Mouse (Mus musculus): ENCODE measurements around the gene St7. TPM values are rescaled to one million over a fixed set of nuclear protein-coding genes. Genes with fewer than 3 reads are reported as not detected.

Gene St7
- polyA plus RNA-seq, 1 experiment = 8.4 TPM

GRCm38 (mm10) chr6:17769972-17770644 is 77.4 kb downstream of the St7 start:
- Histone ChIP-seq H3K4me2 (ENCODE audit: low read depth) (no peak overlapping the region), H3K27me3 (ENCODE audit: control insufficient read depth, insufficient read depth, insufficient read length) (no peaks in the 10 kb centered on the region), H3K36me3 (ENCODE audit: control insufficient read depth, insufficient read depth) (no peaks in the 10 kb centered on the region)

GRCm38 (mm10) chr6:17770645-17771345 is 78.1 kb downstream of the St7 start:
- Histone ChIP-seq H3K27me3 (ENCODE audit: control insufficient read depth, insufficient read depth, insufficient read length) (no peaks in the 10 kb centered on the region), H3ac (ENCODE audit: control insufficient read depth, insufficient read length) (no peak overlapping the region), H3K4me3 (no peak overlapping the region), H3K36me3 (ENCODE audit: control insufficient read depth, insufficient read depth) (no peaks in the 10 kb centered on the region), H3K79me2 (ENCODE audit: control insufficient read depth, insufficient read depth) (peaks cover 12% of the 10 kb centered on the region), H3K4me2 (ENCODE audit: low read depth) (no peak overlapping the region)
- TF ChIP-seq POLR2AphosphoS2 (IDR thresholded peaks at IDR 0.05; ENCODE audit: insufficient read length, low read depth) (no peak), TCF3 (IDR thresholded peaks at IDR 0.05; ENCODE audit: insufficient read length, low read depth) (no peak), MAX (IDR thresholded peaks at IDR 0.05; ENCODE audit: low read depth) (no peak), E2F4 (IDR thresholded peaks at IDR 0.05; ENCODE audit: insufficient read depth) (no peak), USF1 (IDR thresholded peaks at IDR 0.05; ENCODE audit: low read depth) (no peak), MYOG (IDR thresholded peaks at IDR 0.05; ENCODE audit: control insufficient read depth in 1 of 3, insufficient read depth in 1 of 3, insufficient read length in 2 of 3, low read depth in 2 of 3) (no peak), TCF12 (IDR thresholded peaks at IDR 0.05; ENCODE audit: insufficient read depth, poor library complexity, severe bottlenecking) (no peak)

More at GRCm38 (mm10) chr6:17769972-17770644, 77.4 kb downstream of the St7 start:
- no peak overlapping the region for H3ac ChIP-seq (ENCODE audit: control insufficient read depth, insufficient read length)
- TF ChIP-seq USF1 (IDR thresholded peaks at IDR 0.05; ENCODE audit: low read depth) (no peak), POLR2AphosphoS2 (IDR thresholded peaks at IDR 0.05; ENCODE audit: insufficient read length, low read depth) (no peak), E2F4 (IDR thresholded peaks at IDR 0.05; ENCODE audit: insufficient read depth) (no peak), TCF3 (IDR thresholded peaks at IDR 0.05; ENCODE audit: insufficient read length, low read depth) (no peak), CEBPB (IDR thresholded peaks at IDR 0.05; ENCODE audit: insufficient read depth, poor library complexity, severe bottlenecking) (no peak), TCF12 (IDR thresholded peaks at IDR 0.05; ENCODE audit: insufficient read depth, poor library complexity, severe bottlenecking) (no peak), MYOD1 (IDR thresholded peaks at IDR 0.05; ENCODE audit: control insufficient read depth in 1 of 3, insufficient read length in 2 of 3, low read depth in 2 of 3) (no peak), SRF (IDR thresholded peaks at IDR 0.05; ENCODE audit: control insufficient read depth, insufficient read length, low read depth) (no peak), MYOG (IDR thresholded peaks at IDR 0.05; ENCODE audit: control insufficient read depth in 1 of 3, insufficient read depth in 1 of 3, insufficient read length in 2 of 3, low read depth in 2 of 3) (no peak), POLR2A (IDR thresholded peaks at IDR 0.05; ENCODE audit: insufficient read length, low read depth) (no peak), MAX (IDR thresholded peaks at IDR 0.05; ENCODE audit: low read depth) (no peak), REST (IDR thresholded peaks at IDR 0.05; ENCODE audit: insufficient read depth, insufficient read length) (no peak)
- no peak overlapping the region for H3K4me3 ChIP-seq
- H3K79me2 ChIP-seq (ENCODE audit: control insufficient read depth, insufficient read depth) = peaks cover 12% of the 10 kb centered on the region

DNA sequence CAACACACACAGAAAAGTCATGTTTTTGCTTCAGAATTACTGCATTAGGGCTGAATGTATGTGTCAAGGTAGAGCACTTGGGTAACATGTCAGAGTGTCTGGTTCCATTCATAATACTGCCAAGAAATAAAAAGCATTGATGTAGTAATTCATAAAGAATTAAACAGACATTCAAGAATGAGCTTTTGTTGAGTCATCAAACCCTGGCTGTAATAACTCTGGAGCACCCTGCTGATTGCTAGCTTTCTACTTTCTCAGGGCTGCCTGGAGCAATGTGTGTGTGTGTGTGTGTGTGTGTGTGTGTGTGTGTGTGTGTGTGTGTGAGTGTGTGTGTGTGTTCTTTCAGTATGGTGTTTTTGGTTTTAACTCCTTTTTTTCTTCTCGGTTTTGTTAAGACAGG is 78.7 kb downstream of the St7 start:
- H3K36me3 ChIP-seq (ENCODE audit: control insufficient read depth, insufficient read depth) = no peaks in the 10 kb centered on the region
- H3ac ChIP-seq (ENCODE audit: control insufficient read depth, insufficient read length) = no peak overlapping the region
- no peak overlapping the region for H3K4me3 ChIP-seq
- TF ChIP-seq E2F4 (IDR thresholded peaks at IDR 0.05; ENCODE audit: insufficient read depth) (no peak), POLR2A (IDR thresholded peaks at IDR 0.05; ENCODE audit: insufficient read length, low read depth) (no peak), MAX (IDR thresholded peaks at IDR 0.05; ENCODE audit: low read depth) (no peak), SRF (IDR thresholded peaks at IDR 0.05; ENCODE audit: control insufficient read depth, insufficient read length, low read depth) (no peak), CEBPB (IDR thresholded peaks at IDR 0.05; ENCODE audit: insufficient read depth, poor library complexity, severe bottlenecking) (0 out of 2 replicates have a peak, but pooled peaks have one; percentile 15), POLR2AphosphoS2 (IDR thresholded peaks at IDR 0.05; ENCODE audit: insufficient read length, low read depth) (no peak)
- H3K4me2 ChIP-seq (ENCODE audit: low read depth) = peak overlapping the region; percentile 22
- peaks cover 12% of the 10 kb centered on the region for H3K79me2 ChIP-seq (ENCODE audit: control insufficient read depth, insufficient read depth)
- no peaks in the 10 kb centered on the region for H3K27me3 ChIP-seq (ENCODE audit: control insufficient read depth, insufficient read depth, insufficient read length)

- Histone ChIP-seq H3K4me2 (ENCODE audit: low read depth) (no peak overlapping the region), H3K79me2 (ENCODE audit: control insufficient read depth, insufficient read depth) (peaks cover 8% of the 10 kb centered on the region), H3K36me3 (ENCODE audit: control insufficient read depth, insufficient read depth) (no peaks in the 10 kb centered on the region), H3K27me3 (ENCODE audit: control insufficient read depth, insufficient read depth, insufficient read length) (no peaks in the 10 kb centered on the region), H3ac (ENCODE audit: control insufficient read depth, insufficient read length) (no peak overlapping the region), H3K4me3 (no peak overlapping the region)
- TF ChIP-seq MAX (IDR thresholded peaks at IDR 0.05; ENCODE audit: low read depth) (no peak), SRF (IDR thresholded peaks at IDR 0.05; ENCODE audit: control insufficient read depth, insufficient read length, low read depth) (no peak), MYOG (IDR thresholded peaks at IDR 0.05; ENCODE audit: control insufficient read depth in 1 of 3, insufficient read depth in 1 of 3, insufficient read length in 2 of 3, low read depth in 2 of 3) (no peak), MYOD1 (IDR thresholded peaks at IDR 0.05; ENCODE audit: control insufficient read depth in 1 of 3, insufficient read length in 2 of 3, low read depth in 2 of 3) (no peak), POLR2AphosphoS2 (IDR thresholded peaks at IDR 0.05; ENCODE audit: insufficient read length, low read depth) (no peak), REST (IDR thresholded peaks at IDR 0.05; ENCODE audit: insufficient read depth, insufficient read length) (no peak)
Observed at GRCm38 (mm10) chr6:17772514-17772913, 79.8 kb downstream of the St7 start.

DNA sequence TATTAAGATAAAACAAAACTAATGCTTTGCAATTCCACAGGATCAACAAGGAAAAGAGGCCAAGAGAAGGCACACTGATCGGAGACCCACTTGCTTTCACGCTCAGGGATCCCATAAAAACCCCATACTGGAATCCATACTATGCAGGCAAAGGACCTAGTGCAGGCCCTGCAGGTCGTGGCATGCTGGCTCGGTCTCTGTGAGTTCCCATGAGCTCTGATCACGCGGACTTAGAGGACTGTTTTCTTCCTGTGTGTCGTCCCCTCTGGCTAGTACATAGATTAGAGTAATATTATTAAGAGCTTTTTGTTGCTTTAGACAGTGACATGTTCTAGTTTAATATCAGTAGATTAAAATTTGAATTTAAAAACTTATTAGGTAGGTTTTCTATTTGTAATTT is 83.3 kb downstream of the St7 start:
- Histone ChIP-seq H3K36me3 (ENCODE audit: control insufficient read depth, insufficient read depth) (no peaks in the 10 kb centered on the region), H3K79me2 (ENCODE audit: control insufficient read depth, insufficient read depth) (no peaks in the 10 kb centered on the region), H3K4me2 (ENCODE audit: low read depth) (no peak overlapping the region), H3ac (ENCODE audit: control insufficient read depth, insufficient read length) (no peak overlapping the region), H3K4me3 (no peak overlapping the region), H3K27me3 (ENCODE audit: control insufficient read depth, insufficient read depth, insufficient read length) (no peaks in the 10 kb centered on the region)
- no peak for TF ChIP-seq CEBPB (IDR thresholded peaks at IDR 0.05; ENCODE audit: insufficient read depth, poor library complexity, severe bottlenecking)
- no peak for TF ChIP-seq USF1 (IDR thresholded peaks at IDR 0.05; ENCODE audit: low read depth)
- TF ChIP-seq SRF (IDR thresholded peaks at IDR 0.05; ENCODE audit: control insufficient read depth, insufficient read length, low read depth) = no peak
- no peak for TF ChIP-seq POLR2A (IDR thresholded peaks at IDR 0.05; ENCODE audit: insufficient read length, low read depth)
- no peak for TF ChIP-seq POLR2AphosphoS2 (IDR thresholded peaks at IDR 0.05; ENCODE audit: insufficient read length, low read depth)
- TF ChIP-seq MYOG (IDR thresholded peaks at IDR 0.05; ENCODE audit: control insufficient read depth in 1 of 3, insufficient read depth in 1 of 3, insufficient read length in 2 of 3, low read depth in 2 of 3) = no peak
- no peak for TF ChIP-seq E2F4 (IDR thresholded peaks at IDR 0.05; ENCODE audit: insufficient read depth)
- TF ChIP-seq MAX (IDR thresholded peaks at IDR 0.05; ENCODE audit: low read depth) = no peak
- no peak for TF ChIP-seq REST (IDR thresholded peaks at IDR 0.05; ENCODE audit: insufficient read depth, insufficient read length)
- TF ChIP-seq TCF3 (IDR thresholded peaks at IDR 0.05; ENCODE audit: insufficient read length, low read depth) = no peak
- TF ChIP-seq TCF12 (IDR thresholded peaks at IDR 0.05; ENCODE audit: insufficient read depth, poor library complexity, severe bottlenecking) = no peak
- TF ChIP-seq MYOD1 (IDR thresholded peaks at IDR 0.05; ENCODE audit: control insufficient read depth in 1 of 3, insufficient read length in 2 of 3, low read depth in 2 of 3) = no peak
